Mouse (Mus musculus) limb, embryonic 11.5 days (tissue): ENCODE results near the gene Anapc16. TPM values are rescaled to one million over a fixed set of nuclear protein-coding genes. Genes with fewer than 3 reads are reported as not detected.

Experiments
- ATAC-seq: fragments of 200-750 bp; cut with Nextera tagmentation; 2 replicates; pipeline ENCODE4 v1.8.0; 2017; ENCODE audit warnings: low read depth; ENCODE audit not compliant: insufficient number of reproducible peaks, low FRiP score, low TSS enrichment
- DNase-seq: peaks from one replicate; pipeline ENCODE4 v3.0.0-alpha.2; 2015; ENCODE audit warnings: low spot score
- H3K27ac ChIP-seq: fragments of 300-500 bp; sonication (generic); replicated peaks from 2 replicates; pipeline ENCODE4 v1.5.1; 2014; ENCODE audit warnings: low read depth, mild to moderate bottlenecking, low read length
- H3K27me3 ChIP-seq: fragments of 300-500 bp; sonication (generic); 2 replicates; pipeline ENCODE4 v1.6.1; 2014; ENCODE audit warnings: mild to moderate bottlenecking, low read length, mixed read lengths; ENCODE audit not compliant: control insufficient read depth, insufficient read depth
- H3K36me3 ChIP-seq: fragments of 300-500 bp; sonication (generic); 2 replicates; pipeline ENCODE4 v1.6.1; 2014; ENCODE audit warnings: mild to moderate bottlenecking, low read length, moderate library complexity, mixed read lengths; ENCODE audit not compliant: control insufficient read depth, insufficient read depth
- H3K4me1 ChIP-seq: fragments of 300-500 bp; sonication (generic); 2 replicates; pipeline ENCODE4 v1.6.1; 2014; ENCODE audit warnings: low read length, mixed read lengths; ENCODE audit not compliant: control insufficient read depth, insufficient read depth
- H3K4me2 ChIP-seq: fragments of 300-500 bp; sonication (generic); 2 replicates; pipeline ENCODE4 v1.6.1; 2014; ENCODE audit warnings: low read depth, mild to moderate bottlenecking, moderate library complexity; ENCODE audit not compliant: severe bottlenecking
- H3K4me3 ChIP-seq: fragments of 300-500 bp; sonication (generic); 2 replicates; pipeline ENCODE4 v1.5.1; 2014; ENCODE audit warnings: low read depth, low read length
- H3K9ac ChIP-seq: fragments of 300-500 bp; sonication (generic); 2 replicates; pipeline ENCODE4 v1.6.1; 2014; ENCODE audit warnings: mild to moderate bottlenecking, low read length
- H3K9me3 ChIP-seq: fragments of 300-500 bp; sonication (generic); 2 replicates; pipeline ENCODE4 v1.6.1; 2016; ENCODE audit warnings: low read length; ENCODE audit not compliant: control insufficient read depth
- WGBS: fragments of 180-500 bp; shearing (Covaris S2); extraction: QIAGEN DNeasy Blood & Tissue Kit; methylation state at CpG from one replicate; pipeline ENCODE4 v1.1.7; 2014; 5-methylcytosine and 5-hydroxymethylcytosine counted together
- polyA plus RNA-seq: library from polyadenylated mRNA; unstranded; fragments of >200 nt; fragmentation: Nextera tagmentation; extraction: Ambion mirVana; gene quantifications from 2 replicates; pipeline ENCODE4 v1.2.1, GENCODE M21; 2014

The Anapc16 gene
- polyA plus RNA-seq, 1 experiment from 2014 or later = 112 TPM

DNA sequence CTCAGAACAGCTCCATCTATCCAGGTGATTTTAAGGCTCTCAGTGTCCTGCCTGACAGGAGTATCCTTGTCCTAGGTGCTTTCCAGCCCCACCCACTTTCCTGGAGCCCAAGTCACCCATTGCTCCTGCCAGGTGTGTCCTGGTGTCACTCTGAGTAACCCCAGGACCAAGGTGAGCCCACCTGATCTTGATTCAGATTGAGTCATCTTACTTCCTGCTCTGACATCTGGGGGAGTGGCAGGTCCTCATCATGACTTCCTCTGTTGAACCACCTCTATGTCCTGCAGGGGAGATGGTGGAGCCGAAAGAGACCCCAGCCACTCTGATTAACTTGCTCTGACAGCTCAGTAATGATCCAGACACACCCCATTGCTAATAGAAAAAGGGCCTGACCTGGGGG is 63.9 kb downstream of the Anapc16 start:
- Histone ChIP-seq H3K4me2 (no peak overlapping the region), H3K27ac (no peak overlapping the region), H3K4me1 (peaks cover 14% of the 10 kb centered on the region), H3K36me3 (no peaks in the 10 kb centered on the region), H3K4me3 (no peak overlapping the region), H3K27me3 (no peaks in the 10 kb centered on the region), H3K9ac (no peak overlapping the region), H3K9me3 (no peaks in the 10 kb centered on the region)
- no peak for DNase-seq
- 67% methylated on average over 1 of the region's 1 CpGs for WGBS
- ATAC-seq = no peak

DNA sequence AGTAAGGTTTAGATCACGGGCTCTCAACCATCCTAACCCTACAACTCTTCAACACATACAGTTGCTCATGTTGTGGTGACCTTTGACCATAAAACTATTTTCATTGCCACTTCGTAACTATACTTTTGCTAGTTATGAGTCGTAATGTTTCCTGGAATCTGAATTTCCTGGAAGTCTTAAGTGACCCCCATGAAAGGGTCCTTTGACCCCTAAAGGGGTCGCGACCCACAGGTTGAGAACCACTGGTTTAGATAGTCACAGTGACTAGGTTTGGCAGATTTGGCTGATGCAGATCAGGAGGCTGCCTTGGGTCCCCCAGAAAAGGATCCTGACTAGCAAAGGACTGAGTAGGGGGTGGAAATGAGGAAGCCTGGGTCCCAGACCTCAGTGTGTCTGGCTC is 64.3 kb downstream of the Anapc16 start:
- no peak for ATAC-seq
- H3K9me3 ChIP-seq = no peaks in the 10 kb centered on the region
- no peak for DNase-seq
- no peaks in the 10 kb centered on the region for H3K27me3 ChIP-seq
- peaks cover 12% of the 10 kb centered on the region for H3K4me1 ChIP-seq
- no peak overlapping the region for H3K4me2 ChIP-seq
- H3K27ac ChIP-seq = no peak overlapping the region
- no peak overlapping the region for H3K9ac ChIP-seq
- no peak overlapping the region for H3K4me3 ChIP-seq
- 85% methylated on average over 5 of the region's 5 CpGs for WGBS
- no peaks in the 10 kb centered on the region for H3K36me3 ChIP-seq

Other genes starting within 250 kb of the Anapc16 start
- 22.5 and 23.8 TPM in 2 replicates for gene Dnajb12, start 123.6 kb downstream of the Anapc16 start, polyA plus RNA-seq
- 6.8 and 10.2 TPM in 2 replicates for gene Ddit4, start 51.3 kb downstream of the Anapc16 start, polyA plus RNA-seq
- 45.2 and 46.7 TPM in 2 replicates for gene Ascc1, start 330 bp downstream of the Anapc16 start, polyA plus RNA-seq
- gene Spock2, start 103.1 kb upstream of the Anapc16 start, polyA plus RNA-seq = 1.8 and 2.0 TPM in 2 replicates
- 1.3 and 2.0 TPM in 2 replicates for gene Chst3, start 216.1 kb upstream of the Anapc16 start, polyA plus RNA-seq